In the genomic region with DNA sequence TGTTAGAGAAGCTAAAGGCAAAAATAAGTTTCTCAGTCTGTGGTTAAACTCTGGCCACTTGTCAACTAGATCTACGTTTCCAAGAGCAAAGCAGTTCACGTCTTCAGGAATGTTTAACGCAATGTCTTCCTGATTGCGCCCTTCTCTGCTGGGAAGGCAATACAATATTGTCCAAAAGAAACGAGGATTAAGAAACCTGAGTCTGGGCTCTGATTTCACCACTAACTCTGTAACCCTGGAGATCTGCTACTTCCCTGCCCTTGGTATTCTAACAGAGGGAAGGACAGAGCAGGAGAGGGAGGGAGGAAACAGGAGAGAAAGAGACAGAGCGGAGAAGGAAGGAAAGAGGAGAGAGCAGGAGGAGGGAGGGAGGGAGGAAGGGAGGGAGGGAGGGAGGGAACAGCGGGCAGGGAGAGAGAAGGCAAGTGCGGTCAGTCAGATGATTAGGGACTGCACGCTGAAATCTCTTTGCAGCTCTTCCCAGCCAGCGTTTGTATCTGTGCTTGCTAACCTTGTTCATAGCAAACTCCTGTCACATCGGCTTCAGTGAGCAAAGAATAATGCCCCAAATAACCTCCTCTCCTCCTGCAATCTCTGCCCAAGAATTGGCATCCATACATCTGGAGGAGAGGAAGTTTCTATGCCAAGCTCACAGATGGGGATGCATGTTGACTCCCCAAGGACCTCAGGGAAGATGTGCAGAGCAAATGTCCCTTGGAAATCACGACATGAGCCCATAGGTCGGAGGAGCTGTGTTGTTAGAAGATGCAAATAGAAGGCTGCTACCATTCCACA, we compare ENCODE assay signal across 10 mouse cellular contexts. TPM values are rescaled to one million over a fixed set of nuclear protein-coding genes. Genes with fewer than 3 reads are reported as not detected.
DNase-seq lines count a peak whose midpoint lies in the region; ATAC-seq lines count a peak whose summit lies in the region.
"Had no signal": no experiment of that assay in that cellular context is flagged by ENCODE, and none has a peak within 500 bp of the region (broad histone marks: within the 10 kb centered on the region; RNA-seq: fewer than 3 reads in every experiment).

No protein-coding gene starts in this region.

- no peaks in the 10 kb centered on the region for H3K9me3 ChIP-seq in heart, embryonic 15.5 days (replicated peaks)
- no peaks in the 10 kb centered on the region for H3K9me3 ChIP-seq in embryonic facial prominence, embryonic 14.5 days (ENCODE audit: control insufficient read depth, low read length)
- H3K9me3 ChIP-seq in midbrain, embryonic 14.5 days (ENCODE audit: control insufficient read depth, low read length) = no peaks in the 10 kb centered on the region

- no peak overlapping the region for H3K4me3 ChIP-seq in heart, embryonic 15.5 days
- no peak overlapping the region for H3K4me3 ChIP-seq in embryonic facial prominence, embryonic 14.5 days (ENCODE audit: low read depth, low read length)
- no peak overlapping the region for H3K4me3 ChIP-seq in midbrain, embryonic 14.5 days (replicated peaks; ENCODE audit: low read depth, low read length)

- no peak for ATAC-seq in heart, embryonic 15.5 days (replicated peaks; ENCODE audit: insufficient number of reproducible peaks, insufficient read depth, low FRiP score, low read depth)
- peak; percentile 42; the same call in 1 of the 2 replicates for ATAC-seq in embryonic facial prominence, embryonic 14.5 days (ENCODE audit: low read depth)
- no peak for ATAC-seq in midbrain, embryonic 14.5 days (ENCODE audit: low FRiP score, low TSS enrichment)

- no peak overlapping the region for H3K9ac ChIP-seq in heart, embryonic 15.5 days
- no peak overlapping the region for H3K9ac ChIP-seq in embryonic facial prominence, embryonic 14.5 days (ENCODE audit: low read depth, low read length)
- no peak overlapping the region for H3K9ac ChIP-seq in midbrain, embryonic 14.5 days (replicated peaks; ENCODE audit: low read length)
- H3K9ac ChIP-seq: liver, embryonic 14.5 days had no signal

- H3K36me3 ChIP-seq in heart, embryonic 15.5 days = no peaks in the 10 kb centered on the region
- H3K36me3 ChIP-seq in embryonic facial prominence, embryonic 14.5 days (ENCODE audit: control insufficient read depth, insufficient read depth, low read length) = no peaks in the 10 kb centered on the region
- no peaks in the 10 kb centered on the region for H3K36me3 ChIP-seq in midbrain, embryonic 14.5 days (ENCODE audit: control insufficient read depth, insufficient read depth, low read length)

- no peak for DNase-seq in heart, postnatal 14 days
- DNase-seq in NIH3T3 (ENCODE audit: low read depth) (peak; percentile 16), liver (no peak)
- peak; percentile 42 for DNase-seq in embryonic facial prominence, embryonic 14.5 days (ENCODE audit: low spot score)
- DNase-seq in midbrain, embryonic 14.5 days = peak; percentile 31
- no peak for DNase-seq in ovary, postnatal 10 days (ENCODE audit: low spot score)
- DNase-seq: adrenal gland, postnatal 36 days; gastrocnemius, postnatal 14 days had no signal

- intact Hi-C loops in heart, postnatal 14 days (cut with DNase I) = no loop called here

- H3K27ac ChIP-seq in heart, embryonic 15.5 days = 0 out of 2 replicates have a peak overlapping the region, but pooled peaks have one; percentile 33
- H3K27ac ChIP-seq in embryonic facial prominence, embryonic 14.5 days (replicated peaks; ENCODE audit: low read depth, low read length) = no peak overlapping the region
- no peak overlapping the region for H3K27ac ChIP-seq in midbrain, embryonic 14.5 days (replicated peaks; ENCODE audit: low read depth, low read length)
- H3K27ac ChIP-seq: liver, embryonic 14.5 days had no signal

- H3K4me2 ChIP-seq in heart, embryonic 15.5 days = peak overlapping the region; percentile 31
- peak overlapping the region; percentile 27 for H3K4me2 ChIP-seq in embryonic facial prominence, embryonic 14.5 days (ENCODE audit: low read depth, low read length)
- H3K4me2 ChIP-seq in midbrain, embryonic 14.5 days (ENCODE audit: low read length) = peak overlapping the region; percentile 33; the same call in 1 of the 2 replicates

- peaks cover 6% of the 10 kb centered on the region for H3K4me1 ChIP-seq in heart, embryonic 15.5 days (replicated peaks)
- 0 out of 2 replicates have a peak, but pooled peaks cover 3% of the 10 kb centered on the region for H3K4me1 ChIP-seq in embryonic facial prominence, embryonic 14.5 days (ENCODE audit: control insufficient read depth, insufficient read depth, low read length)
- H3K4me1 ChIP-seq in midbrain, embryonic 14.5 days (ENCODE audit: control insufficient read depth, insufficient read depth, low read length) = peaks cover 3% of the 10 kb centered on the region; the same call in 1 of the 2 replicates

- WGBS in heart, embryonic 15.5 days = 24% methylated on average over 12 of the region's 13 CpGs
- WGBS in embryonic facial prominence, embryonic 14.5 days = 13% methylated on average over 13 of the region's 13 CpGs
- WGBS in midbrain, embryonic 14.5 days = 19% methylated on average over 13 of the region's 13 CpGs

- 0 out of 2 replicates have a peak, but pooled peaks cover 4% of the 10 kb centered on the region for H3K27me3 ChIP-seq in heart, embryonic 15.5 days
- H3K27me3 ChIP-seq in embryonic facial prominence, embryonic 14.5 days (replicated peaks; ENCODE audit: control insufficient read depth, insufficient read depth, low read length) = 0 out of 2 replicates have a peak, but pooled peaks cover 4% of the 10 kb centered on the region
- no peaks in the 10 kb centered on the region for H3K27me3 ChIP-seq in midbrain, embryonic 14.5 days (ENCODE audit: control insufficient read depth, insufficient read depth, low read length)

RNA-seq across cellular contexts. Expression of gene Dcp1a, which starts 23.3 kb away (rescaled TPM):
- polyA plus RNA-seq in heart, embryonic 15.5 days (2015; fragmentation: Nextera tagmentation; extraction: Ambion mirVana) = 13.3 and 17.7 TPM in 2 replicates
- total RNA-seq in heart, postnatal 14 days (2021) = 10 to 100 TPM; 14.5 to 14.6 TPM
- polyA plus RNA-seq in embryonic facial prominence, embryonic 14.5 days (2014; fragmentation: Nextera tagmentation; extraction: Ambion mirVana) = 21.2 and 23.3 TPM in 2 replicates
- polyA plus RNA-seq in midbrain, embryonic 14.5 days (2014; fragmentation: Nextera tagmentation; extraction: Ambion mirVana) = 14.5 and 20.5 TPM in 2 replicates

RNA-seq across cellular contexts. Expression of gene Cacna1d, which starts 35.3 kb away (rescaled TPM):
- polyA plus RNA-seq in heart, embryonic 15.5 days (2015; fragmentation: Nextera tagmentation; extraction: Ambion mirVana) = 5.3 and 7.2 TPM in 2 replicates
- total RNA-seq in heart, postnatal 14 days (2021) = 1 to 10 TPM; 3.7 to 4.2 TPM
- 3.5 and 3.8 TPM in 2 replicates for polyA plus RNA-seq in embryonic facial prominence, embryonic 14.5 days (2014; fragmentation: Nextera tagmentation; extraction: Ambion mirVana)
- 10.1 and 13.5 TPM in 2 replicates for polyA plus RNA-seq in midbrain, embryonic 14.5 days (2014; fragmentation: Nextera tagmentation; extraction: Ambion mirVana)

Comparison
In these comparisons a context has a peak if more than half of its experiments do, and no peak if none do; other contexts are left out.
1. DNase-seq: peak in NIH3T3 (single experiment), embryonic facial prominence, embryonic 14.5 days (single experiment) and midbrain, embryonic 14.5 days (single experiment); none in heart, postnatal 14 days (0 of 2), liver (single experiment) and ovary, postnatal 10 days (single experiment).
2. Peak in every context shown above with its lines, with median percentiles within 50 percentile points of each other: H3K4me2 ChIP-seq.